Mouse (Mus musculus): Measurements from ENCODE around the gene Srebf2. TPM values are rescaled to one million over a fixed set of nuclear protein-coding genes. Genes with fewer than 3 reads are reported as not detected.
A peak's percentile ranks its signal among the peaks of the same experiment; 100 is the strongest.
"Not testable (repeated sequence)": the region's sequence is repeated elsewhere in the genome, so short reads cannot be mapped to it uniquely, and the experiment has no call there.

Srebf2 gene
- 161 and 169 TPM in 2 replicates for polyA plus RNA-seq (2015; fragmentation: Nextera tagmentation; extraction: Ambion mirVana)

GRCm38 (mm10) chr15:82146770-82147610, at the start of gene Srebf2:
Gene Srebf2 (plus strand): TSS chr15:82147181.
- Histone ChIP-seq H3K27ac (ENCODE audit: low read length) (peak within 1 kb of the TSS; percentile 95), H3K9ac (ENCODE audit: low read length) (peak within 1 kb of the TSS; percentile 93), H3K27me3 (ENCODE audit: control insufficient read depth, insufficient read depth, low read length) (no peaks in the 10 kb centered on the region), H3K4me1 (ENCODE audit: control insufficient read depth, insufficient read depth, low read length) (peaks cover 30% of the 10 kb centered on the region), H3K4me2 (ENCODE audit: low read depth, low read length) (peak within 1 kb of the TSS; percentile 84), H3K4me3 (replicated peaks; ENCODE audit: low read length) (peak within 1 kb of the TSS; percentile 86), H3K36me3 (ENCODE audit: control insufficient read depth, insufficient read depth, low read length) (no peaks in the 10 kb centered on the region), H3K9me3 (replicated peaks; ENCODE audit: control insufficient read depth, low read length) (no peaks in the 10 kb centered on the region)
- WGBS = under 1% methylated on average over 76 of the region's 79 CpGs
- ATAC-seq (ENCODE audit: insufficient read depth, low FRiP score) = peak; percentile 97

- H3K4me1 ChIP-seq (ENCODE audit: control insufficient read depth, insufficient read depth, low read length) = no peaks in the 10 kb centered on the region
- 24% methylated on average over 8 of the region's 8 CpGs for WGBS
- H3K4me2 ChIP-seq (ENCODE audit: low read depth, low read length) = no peak overlapping the region
- no peaks in the 10 kb centered on the region for H3K27me3 ChIP-seq (ENCODE audit: control insufficient read depth, insufficient read depth, low read length)
- H3K36me3 ChIP-seq (ENCODE audit: control insufficient read depth, insufficient read depth, low read length) = no peaks in the 10 kb centered on the region
- no peak overlapping the region for H3K4me3 ChIP-seq (replicated peaks; ENCODE audit: low read length)
- no peak overlapping the region for H3K9ac ChIP-seq (ENCODE audit: low read length)
- ATAC-seq (ENCODE audit: insufficient read depth, low FRiP score) = no peak
- no peaks in the 10 kb centered on the region for H3K9me3 ChIP-seq (replicated peaks; ENCODE audit: control insufficient read depth, low read length)
- no peak overlapping the region for H3K27ac ChIP-seq (ENCODE audit: low read length)
These were observed 39.9 kb upstream of the Srebf2 start for GRCm38 (mm10) chr15:82106953-82107555.

GRCm38 (mm10) chr15:82120544-82120943, 26.4 kb upstream of the Srebf2 start:
- Histone ChIP-seq H3K4me2 (ENCODE audit: low read depth, low read length) (no peak overlapping the region), H3K9me3 (replicated peaks; ENCODE audit: control insufficient read depth, low read length) (no peaks in the 10 kb centered on the region), H3K36me3 (ENCODE audit: control insufficient read depth, insufficient read depth, low read length) (no peaks in the 10 kb centered on the region), H3K27me3 (ENCODE audit: control insufficient read depth, insufficient read depth, low read length) (no peaks in the 10 kb centered on the region), H3K4me3 (replicated peaks; ENCODE audit: low read length) (no peak overlapping the region), H3K27ac (ENCODE audit: low read length) (no peak overlapping the region), H3K4me1 (ENCODE audit: control insufficient read depth, insufficient read depth, low read length) (no peaks in the 10 kb centered on the region), H3K9ac (ENCODE audit: low read length) (no peak overlapping the region)
- WGBS = 73% methylated on average over 8 of the region's 8 CpGs
- ATAC-seq (ENCODE audit: insufficient read depth, low FRiP score) = no peak

DNA sequence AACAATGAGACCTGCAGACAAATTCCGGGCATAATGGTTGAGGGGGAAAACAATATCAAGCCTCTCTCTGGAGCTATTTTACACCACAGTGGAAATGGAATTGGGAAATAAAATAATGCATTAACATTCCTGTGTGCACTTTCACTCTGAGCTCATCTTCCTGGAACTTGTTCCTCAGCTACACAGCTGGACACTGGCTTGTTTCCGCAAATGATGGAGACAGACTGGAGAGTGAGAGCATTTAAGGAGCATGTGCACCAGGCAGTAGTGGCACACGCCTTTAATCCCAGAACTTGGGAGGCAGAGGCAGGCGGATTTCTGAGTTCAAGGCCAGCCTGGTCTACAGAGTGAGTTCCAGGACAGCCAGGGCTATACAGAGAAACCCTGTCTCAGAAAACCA, 20.3 kb upstream of the Srebf2 start:
- Histone ChIP-seq H3K4me1 (ENCODE audit: control insufficient read depth, insufficient read depth, low read length) (peaks cover 15% of the 10 kb centered on the region; the same call in 1 of the 2 replicates), H3K4me2 (ENCODE audit: low read depth, low read length) (0 out of 2 replicates have a peak overlapping the region, but pooled peaks have one; percentile 87)
- not testable (repeated sequence) for H3K36me3 ChIP-seq (ENCODE audit: control insufficient read depth, insufficient read depth, low read length); H3K9me3 ChIP-seq (replicated peaks; ENCODE audit: control insufficient read depth, low read length); H3K4me3 ChIP-seq (replicated peaks; ENCODE audit: low read length); ATAC-seq (ENCODE audit: insufficient read depth, low FRiP score); H3K27ac ChIP-seq (ENCODE audit: low read length); H3K27me3 ChIP-seq (ENCODE audit: control insufficient read depth, insufficient read depth, low read length); H3K9ac ChIP-seq (ENCODE audit: low read length)
- WGBS = 79% methylated on average over 4 of the region's 4 CpGs

DNA sequence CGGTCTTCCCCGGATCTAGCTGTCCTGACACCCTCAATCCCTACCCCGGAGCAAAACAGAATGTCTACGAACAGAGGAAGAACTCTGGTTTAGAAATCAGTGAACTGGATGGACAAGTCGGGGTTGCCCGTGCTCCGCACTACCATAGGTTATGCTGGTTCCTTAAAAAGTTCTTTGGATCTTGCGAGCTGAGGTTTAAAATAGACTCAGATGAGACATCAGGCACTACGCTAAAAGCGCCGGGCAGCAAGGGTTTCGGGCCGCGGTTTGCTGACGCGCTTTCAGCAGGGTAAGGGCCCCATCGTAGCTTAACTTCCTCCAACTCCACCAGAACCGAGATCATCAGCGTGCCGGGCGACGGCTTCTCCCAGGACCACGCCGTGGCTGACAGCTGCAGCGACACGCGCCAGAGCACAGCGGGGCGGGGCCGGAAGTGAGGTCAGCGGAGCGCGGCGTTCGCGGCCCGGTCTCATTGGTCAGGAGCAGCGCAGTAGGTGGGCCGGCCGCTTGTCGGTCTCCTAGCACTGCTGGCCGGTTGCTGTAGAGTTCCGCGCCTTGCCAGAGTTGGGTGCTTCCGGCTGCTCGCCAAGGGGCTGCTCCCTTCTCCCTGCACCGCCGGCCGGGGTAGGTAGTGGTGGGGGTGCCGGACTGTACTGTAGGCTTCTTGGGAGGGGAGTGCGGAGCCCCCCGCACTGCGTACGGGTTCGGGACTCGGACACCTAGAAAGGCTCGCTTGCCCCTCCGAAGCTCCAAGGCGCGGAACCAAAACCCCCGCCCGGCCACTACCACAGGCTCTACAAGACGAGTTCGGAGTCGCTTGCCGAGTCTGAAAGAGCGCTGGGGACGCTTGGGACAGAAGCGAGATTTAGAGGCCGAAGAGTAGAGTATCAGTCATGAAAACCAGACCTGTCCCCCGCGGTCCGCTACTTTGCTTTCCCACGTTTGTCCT, 19.3 kb upstream of the Srebf2 start, which contains the start of gene Ccdc134:
Gene Ccdc134 (plus strand): TSS at position 497 of the 949 bp plus-strand sequence.
- Histone ChIP-seq H3K27me3 (ENCODE audit: control insufficient read depth, insufficient read depth, low read length) (no peaks in the 10 kb centered on the region), H3K4me2 (ENCODE audit: low read depth, low read length) (peak within 1 kb of the TSS; percentile 87), H3K4me1 (ENCODE audit: control insufficient read depth, insufficient read depth, low read length) (peaks cover 15% of the 10 kb centered on the region; the same call in 1 of the 2 replicates), H3K27ac (ENCODE audit: low read length) (peak within 1 kb of the TSS; percentile 76), H3K9me3 (replicated peaks; ENCODE audit: control insufficient read depth, low read length) (no peaks in the 10 kb centered on the region), H3K36me3 (ENCODE audit: control insufficient read depth, insufficient read depth, low read length) (no peaks in the 10 kb centered on the region), H3K9ac (ENCODE audit: low read length) (peak within 1 kb of the TSS; percentile 86), H3K4me3 (replicated peaks; ENCODE audit: low read length) (peak within 1 kb of the TSS; percentile 74)
- WGBS = under 1% methylated on average over 74 of the region's 74 CpGs
- ATAC-seq (ENCODE audit: insufficient read depth, low FRiP score) = peak; percentile 99

DNA sequence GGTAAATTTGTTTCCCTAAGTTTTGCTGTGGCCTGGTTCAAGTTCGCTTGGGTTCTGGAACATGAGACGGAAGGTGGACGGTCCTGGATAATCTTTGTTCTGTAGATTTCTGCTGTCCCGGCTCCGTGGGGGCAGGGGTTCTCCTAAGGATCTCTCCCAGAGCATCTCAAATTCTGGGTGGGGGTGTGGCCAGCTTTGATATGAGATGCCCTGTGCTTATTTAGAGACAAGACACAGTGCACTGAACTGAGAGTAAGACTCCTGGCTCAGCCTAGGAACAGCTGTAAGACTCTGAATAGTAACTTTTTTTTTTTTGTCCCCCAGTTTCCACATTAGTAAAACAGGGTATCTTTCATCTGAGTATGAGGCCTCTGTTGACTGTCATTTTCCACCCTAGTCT, 18.6 kb upstream of the Srebf2 start:
- Histone ChIP-seq H3K4me1 (ENCODE audit: control insufficient read depth, insufficient read depth, low read length) (peaks cover 15% of the 10 kb centered on the region; the same call in 1 of the 2 replicates), H3K9ac (ENCODE audit: low read length) (peak overlapping the region; percentile 86), H3K4me3 (replicated peaks; ENCODE audit: low read length) (peak overlapping the region; percentile 74), H3K27me3 (ENCODE audit: control insufficient read depth, insufficient read depth, low read length) (no peaks in the 10 kb centered on the region), H3K27ac (ENCODE audit: low read length) (peak overlapping the region; percentile 76), H3K4me2 (ENCODE audit: low read depth, low read length) (peak overlapping the region; percentile 87), H3K9me3 (replicated peaks; ENCODE audit: control insufficient read depth, low read length) (no peaks in the 10 kb centered on the region), H3K36me3 (ENCODE audit: control insufficient read depth, insufficient read depth, low read length) (no peaks in the 10 kb centered on the region)
- WGBS = 2% methylated on average over 5 of the region's 5 CpGs
- no peak for ATAC-seq (ENCODE audit: insufficient read depth, low FRiP score)

GRCm38 (mm10) chr15:82130599-82130998, 16.4 kb upstream of the Srebf2 start:
- 62% methylated on average over 7 of the region's 7 CpGs for WGBS
- H3K9ac ChIP-seq (ENCODE audit: low read length) = no peak overlapping the region
- H3K4me2 ChIP-seq (ENCODE audit: low read depth, low read length) = no peak overlapping the region
- H3K4me1 ChIP-seq (ENCODE audit: control insufficient read depth, insufficient read depth, low read length) = peaks cover 15% of the 10 kb centered on the region; the same call in 1 of the 2 replicates
- no peaks in the 10 kb centered on the region for H3K36me3 ChIP-seq (ENCODE audit: control insufficient read depth, insufficient read depth, low read length)
- H3K27me3 ChIP-seq (ENCODE audit: control insufficient read depth, insufficient read depth, low read length) = no peaks in the 10 kb centered on the region
- no peak overlapping the region for H3K27ac ChIP-seq (ENCODE audit: low read length)
- H3K9me3 ChIP-seq (replicated peaks; ENCODE audit: control insufficient read depth, low read length) = no peaks in the 10 kb centered on the region
- no peak overlapping the region for H3K4me3 ChIP-seq (replicated peaks; ENCODE audit: low read length)
- no peak for ATAC-seq (ENCODE audit: insufficient read depth, low FRiP score)

- Histone ChIP-seq H3K27me3 (ENCODE audit: control insufficient read depth, insufficient read depth, low read length) (no peaks in the 10 kb centered on the region), H3K9me3 (replicated peaks; ENCODE audit: control insufficient read depth, low read length) (no peaks in the 10 kb centered on the region), H3K9ac (ENCODE audit: low read length) (no peak overlapping the region), H3K4me1 (ENCODE audit: control insufficient read depth, insufficient read depth, low read length) (no peaks in the 10 kb centered on the region), H3K4me2 (ENCODE audit: low read depth, low read length) (no peak overlapping the region), H3K36me3 (ENCODE audit: control insufficient read depth, insufficient read depth, low read length) (no peaks in the 10 kb centered on the region), H3K27ac (ENCODE audit: low read length) (no peak overlapping the region), H3K4me3 (replicated peaks; ENCODE audit: low read length) (no peak overlapping the region)
- WGBS = 72% methylated on average over 4 of the region's 4 CpGs
- no peak for ATAC-seq (ENCODE audit: insufficient read depth, low FRiP score)
These were observed 11.6 kb upstream of the Srebf2 start for GRCm38 (mm10) chr15:82135372-82135771.

Measured in stomach, embryonic 16.5 days (tissue).